Mouse (Mus musculus) right cerebral cortex, adult 2 months (tissue): Measurements from ENCODE around the gene Gm9857.

Experiments
- DNase-seq, 2 experiments: peaks; one replicate each; pipeline ENCODE4 v3.0.0; 2021 to 2022; ENCODE audit warnings: low spot score in 2 of 2

Gm9857 gene

DNA sequence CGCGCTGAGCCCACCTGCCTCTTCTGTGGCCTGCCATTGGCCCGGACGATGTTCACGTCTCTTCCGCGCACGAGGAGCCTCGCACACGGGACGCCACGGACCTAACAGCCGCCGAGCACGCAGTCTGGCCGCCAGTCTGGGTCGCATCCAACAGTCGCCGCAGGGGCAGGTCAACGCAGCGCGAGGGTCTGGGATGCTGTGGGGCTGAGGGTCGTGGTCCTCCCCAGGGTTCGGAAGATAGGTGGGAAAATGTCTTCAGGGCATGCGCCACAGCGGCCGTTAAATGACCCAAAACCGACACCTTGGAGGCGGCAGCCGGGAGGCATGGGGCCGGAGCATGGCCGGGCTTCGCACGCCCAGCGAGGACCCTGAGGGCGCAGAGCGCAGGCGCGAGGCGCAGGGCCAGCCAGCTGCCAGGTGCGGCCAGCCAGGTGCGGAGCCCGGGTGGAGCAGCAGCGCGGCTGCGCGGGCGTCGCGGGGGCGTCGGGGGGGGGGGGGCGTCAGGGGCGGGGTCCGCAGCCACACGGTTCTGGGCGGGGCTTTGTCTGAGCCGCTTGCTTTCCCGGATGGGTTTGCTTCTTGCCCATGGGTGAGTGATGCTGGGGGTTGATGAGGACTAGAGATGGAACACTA is at the start of gene Gm9857:
Gene Gm9857, minus strand, starts transcription at position 445 of the 633 bp plus-strand sequence.
- no peak for DNase-seq

DNA sequence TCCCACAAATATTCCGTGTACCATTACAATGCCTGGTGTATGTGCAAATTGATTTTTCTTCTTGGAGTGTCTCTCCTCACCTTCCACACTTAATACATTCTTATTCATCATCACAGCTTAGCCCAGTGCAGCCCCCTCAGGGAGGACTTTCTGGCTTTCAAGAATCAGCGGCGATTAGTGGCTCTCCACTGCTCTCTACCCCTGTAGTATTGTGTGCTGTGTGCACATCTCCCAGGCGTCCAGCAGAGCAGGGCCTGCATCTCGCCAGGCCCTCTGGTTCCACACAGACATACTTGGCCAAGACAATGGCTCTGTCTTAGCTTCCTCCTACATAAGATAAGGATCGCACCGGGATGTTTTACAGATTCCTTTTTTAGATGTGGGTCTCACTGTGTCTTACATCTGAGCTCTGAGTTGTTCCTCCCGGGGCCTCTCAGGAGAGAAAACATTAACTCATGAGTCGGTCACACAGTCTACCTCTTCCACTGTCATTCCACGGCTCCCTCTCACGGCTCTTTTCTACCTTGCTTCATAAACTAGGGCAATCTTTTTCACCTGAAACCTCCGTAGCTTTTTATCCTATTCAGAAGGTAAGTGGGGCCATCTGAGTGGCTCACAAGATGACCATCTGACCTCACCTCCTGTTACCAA is 46.9 kb upstream of the Gm9857 start:
- DNase-seq = no peak

GRCm38 (mm10) chr3:108986534-108986933 is 46.3 kb upstream of the Gm9857 start:
- DNase-seq = no peak

GRCm38 (mm10) chr3:108983989-108984388 is 43.7 kb upstream of the Gm9857 start:
- DNase-seq = no peak

DNA sequence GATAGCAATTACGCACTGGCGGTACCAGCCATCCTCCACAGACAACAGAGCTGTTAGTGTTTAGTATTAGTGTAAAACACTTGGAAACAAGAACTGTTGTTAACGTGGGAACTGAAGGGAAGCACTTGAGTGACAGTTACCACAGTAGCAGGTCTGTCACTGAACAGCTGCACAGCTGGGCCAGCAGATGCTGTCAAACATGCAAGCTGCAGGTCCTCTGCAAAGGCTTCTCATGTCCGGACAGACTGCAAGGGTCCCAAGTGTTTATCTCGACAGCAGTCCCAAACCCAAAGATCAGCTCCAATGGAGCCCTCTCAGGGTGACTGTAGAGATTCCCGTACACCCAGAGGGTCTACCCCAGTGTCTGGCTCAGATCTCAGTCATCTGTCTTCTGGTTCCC is 41.7 kb upstream of the Gm9857 start:
- DNase-seq = no peak

DNA sequence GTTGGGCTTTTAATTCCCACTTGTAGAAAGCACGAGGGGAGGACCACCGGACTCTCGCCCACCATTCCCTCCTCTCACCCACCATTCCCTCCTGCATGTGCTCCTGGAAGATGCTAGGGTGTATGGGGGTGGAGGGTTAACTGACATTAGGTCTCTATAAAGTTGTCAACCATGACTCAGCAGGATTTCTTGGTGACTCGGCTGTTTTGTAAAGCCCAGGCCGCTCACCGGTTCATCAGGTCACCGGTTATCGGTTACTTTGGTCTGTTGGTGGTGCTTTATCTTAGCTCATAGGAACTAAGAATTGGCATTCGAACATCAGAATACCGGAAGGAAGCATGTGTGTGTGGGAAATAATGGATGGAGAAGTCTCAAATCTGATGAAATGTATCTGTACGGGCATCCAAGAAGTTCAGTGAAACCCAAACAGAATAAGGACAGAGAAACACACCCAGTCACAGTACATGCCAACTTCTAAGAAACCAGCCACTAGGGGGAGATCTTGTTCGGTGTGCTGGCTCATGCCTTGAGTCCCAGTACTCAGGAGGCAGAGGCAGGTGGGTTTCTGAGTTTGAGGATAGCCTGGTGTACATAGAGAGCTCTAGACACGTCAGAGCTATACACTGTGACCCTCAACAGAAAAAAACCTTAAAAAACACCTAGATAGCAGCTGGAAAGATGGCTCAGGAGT is 37.2 kb upstream of the Gm9857 start:
- no peak for DNase-seq

DNA sequence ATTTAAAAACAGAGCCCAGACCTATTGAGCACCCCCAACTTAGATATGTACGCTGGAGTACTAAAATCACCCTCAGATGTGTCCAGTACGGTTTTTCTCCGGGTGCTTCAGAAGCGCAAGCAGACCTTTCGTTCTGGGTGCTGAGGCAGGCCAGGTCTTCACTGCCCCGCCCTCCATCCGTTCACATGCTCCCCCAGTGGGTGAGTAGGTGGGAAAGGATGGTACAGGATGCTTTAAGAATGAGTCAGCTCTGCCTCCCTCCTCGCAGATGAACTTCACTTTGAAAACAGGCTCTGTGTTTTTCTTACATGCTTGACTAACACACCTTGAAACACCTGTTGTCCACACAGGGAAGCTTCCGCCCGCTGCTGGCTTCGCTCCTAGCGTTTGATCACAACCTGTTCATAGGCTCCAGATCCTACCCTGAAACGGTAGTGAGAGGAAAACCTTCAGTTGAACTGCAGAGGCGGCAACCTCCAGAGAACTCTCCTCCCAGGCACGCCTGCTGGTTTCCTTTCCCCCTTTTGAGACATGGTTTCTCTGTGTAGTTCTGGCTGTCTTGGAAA is 34.8 kb upstream of the Gm9857 start:
- peak in 1 of 2 experiments; percentile 29 for DNase-seq

DNA sequence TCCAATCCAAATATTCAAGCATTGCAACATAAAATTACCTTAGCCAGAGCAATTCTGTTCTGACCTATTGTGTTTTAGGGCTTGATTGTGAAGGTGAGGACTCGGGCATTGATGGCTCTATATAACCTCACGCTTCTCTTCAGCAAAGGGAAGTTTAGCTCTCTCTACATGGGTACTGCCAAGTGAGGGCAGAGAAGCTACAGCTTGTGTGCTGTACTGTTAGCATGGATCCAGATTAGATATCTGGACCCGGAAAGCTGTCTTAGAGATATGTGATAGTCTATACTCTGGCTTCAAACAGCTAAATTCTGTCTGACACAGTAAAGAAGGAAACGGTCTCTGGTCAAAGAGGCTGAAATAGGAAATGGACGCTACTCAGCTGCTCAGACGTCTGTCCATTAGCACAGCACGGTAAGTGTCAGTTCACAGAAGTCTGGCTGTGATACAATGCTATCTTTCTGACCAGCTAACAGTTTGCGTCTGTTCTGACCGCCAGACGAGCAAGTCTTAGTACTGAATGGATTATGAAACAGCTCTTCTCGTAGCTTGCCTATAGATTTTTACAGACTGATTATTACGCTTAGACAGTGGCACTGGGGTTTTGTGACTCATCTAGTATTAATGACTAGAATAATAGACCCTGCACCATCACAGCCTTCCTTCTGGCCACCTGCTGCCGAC is 33.9 kb upstream of the Gm9857 start:
- no peak for DNase-seq

DNA sequence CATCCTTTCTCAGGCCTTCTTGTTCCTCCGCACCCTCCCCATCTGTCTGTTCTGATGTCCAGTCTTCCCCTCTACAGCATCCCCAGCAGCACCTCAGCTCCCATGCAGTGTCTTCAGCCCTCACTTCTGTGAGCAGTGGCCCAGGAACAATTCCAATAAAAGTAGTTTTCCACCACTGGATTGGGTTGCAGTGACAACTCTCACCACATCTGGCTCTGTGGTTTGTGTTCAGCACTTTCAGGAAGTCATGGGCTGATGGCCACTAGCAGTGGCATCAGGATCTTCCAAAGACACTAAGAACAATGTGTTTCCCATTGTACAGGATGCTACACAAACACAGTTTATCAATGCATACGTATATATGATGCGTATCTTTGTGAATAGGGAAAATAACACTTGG is 25.8 kb upstream of the Gm9857 start:
- DNase-seq = no peak

DNA sequence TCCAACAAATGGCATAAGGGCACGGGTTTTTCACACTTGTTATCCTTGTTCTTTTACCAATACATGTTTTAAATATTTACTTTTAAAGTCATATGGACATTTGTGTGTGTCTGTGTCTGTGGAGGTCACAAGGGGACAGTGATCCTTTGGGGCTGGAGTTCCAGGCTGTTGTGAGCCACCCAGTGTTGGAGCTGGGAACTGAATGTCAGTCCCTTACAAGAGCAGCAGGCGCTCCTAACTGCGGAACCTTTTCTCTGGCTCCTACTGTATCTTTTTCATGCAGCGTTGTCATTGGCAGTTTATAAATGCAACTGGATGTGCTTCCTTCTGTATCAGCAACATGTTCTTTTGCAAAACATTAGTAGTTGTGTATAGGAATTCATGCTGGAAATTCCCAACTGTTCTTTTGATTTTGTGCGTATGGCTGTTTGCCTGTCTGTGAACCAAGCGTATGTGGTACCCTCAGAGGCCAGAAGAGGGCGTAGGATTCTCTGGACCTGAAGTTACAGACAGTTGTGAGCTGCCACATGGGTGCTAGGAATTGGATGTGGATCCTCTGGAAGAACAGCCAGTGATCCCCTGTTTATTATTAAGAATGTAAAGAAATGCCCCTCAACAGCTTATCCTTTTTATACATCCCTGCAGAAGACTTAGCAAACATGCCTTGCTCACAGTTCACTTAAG is 24.3 kb upstream of the Gm9857 start:
- no peak for DNase-seq

- no peak for DNase-seq
Observed at GRCm38 (mm10) chr3:108963776-108964175, 23.5 kb upstream of the Gm9857 start.

DNA sequence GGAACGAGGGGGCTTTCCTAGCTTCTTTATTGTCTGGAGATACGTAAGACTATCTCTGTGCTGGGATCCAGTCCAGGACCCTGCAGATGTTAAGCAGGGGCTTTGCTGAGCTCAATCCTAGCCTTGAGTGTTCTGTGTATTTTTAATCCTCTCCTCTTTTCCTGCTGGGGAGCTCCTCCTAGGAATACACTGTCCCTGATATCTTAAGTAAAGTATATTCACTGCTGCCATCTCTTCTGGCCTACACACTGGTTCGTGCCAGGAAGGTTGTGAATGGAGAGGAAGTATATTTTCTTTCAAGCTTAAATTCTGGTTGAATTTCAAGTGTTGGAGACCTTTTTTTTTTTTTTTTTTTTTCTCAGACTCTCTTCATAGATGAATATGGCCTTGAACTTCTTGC is 23.0 kb upstream of the Gm9857 start:
- no peak for DNase-seq

- no peak for DNase-seq
Observed at GRCm38 (mm10) chr3:108961655-108962054, 21.4 kb upstream of the Gm9857 start.

DNA sequence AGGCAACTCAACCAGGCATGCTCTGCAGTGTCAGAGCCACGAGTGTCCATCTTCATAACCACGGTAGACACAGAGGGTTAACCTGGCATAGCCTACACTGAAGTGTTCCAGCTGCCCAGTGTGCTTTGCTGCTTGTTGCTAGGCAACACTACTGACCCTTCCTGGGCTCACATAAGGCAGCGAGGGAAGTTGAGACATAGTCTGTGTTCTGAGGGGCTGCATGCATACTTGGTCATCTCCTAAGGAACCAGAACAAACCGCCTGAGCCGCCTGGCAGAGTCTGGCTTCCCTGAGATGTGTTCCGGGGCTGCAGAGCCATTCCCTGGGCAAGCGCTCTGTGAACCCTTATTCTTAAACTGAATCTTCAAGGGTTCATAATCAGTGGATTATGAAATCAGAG is 21.0 kb upstream of the Gm9857 start:
- DNase-seq = no peak

DNA sequence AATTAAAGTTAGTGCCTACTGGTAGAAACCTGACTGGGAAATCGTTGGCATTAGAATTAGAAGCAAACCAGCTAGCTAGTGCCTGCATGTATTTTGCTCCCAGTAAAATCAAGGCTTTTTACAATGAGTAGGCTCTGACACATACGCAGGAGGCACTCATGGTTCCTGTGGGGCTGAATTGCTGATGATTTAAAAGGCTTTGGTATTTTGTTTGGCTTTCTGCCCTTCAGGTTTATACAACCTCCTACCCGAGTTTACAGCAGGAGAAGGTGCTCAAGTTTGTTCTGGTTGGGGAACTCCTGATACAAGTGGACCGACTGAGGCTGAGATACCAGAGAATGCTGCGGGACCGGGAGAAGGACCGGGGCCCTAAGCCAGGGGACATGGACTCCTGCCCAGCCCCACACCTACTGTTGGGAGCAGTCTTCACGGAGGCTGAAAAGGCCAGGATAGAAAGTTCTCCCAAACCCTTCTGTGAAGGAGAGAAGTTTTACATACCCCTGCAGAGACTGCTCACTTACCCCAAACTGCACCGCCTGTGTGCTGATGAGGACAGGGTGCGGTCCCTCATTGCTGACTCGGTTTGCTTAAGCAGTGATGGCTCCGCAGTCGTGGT is 19.5 kb upstream of the Gm9857 start:
- DNase-seq = no peak

GRCm38 (mm10) chr3:108957976-108958375 is 17.7 kb upstream of the Gm9857 start:
- no peak for DNase-seq

DNA sequence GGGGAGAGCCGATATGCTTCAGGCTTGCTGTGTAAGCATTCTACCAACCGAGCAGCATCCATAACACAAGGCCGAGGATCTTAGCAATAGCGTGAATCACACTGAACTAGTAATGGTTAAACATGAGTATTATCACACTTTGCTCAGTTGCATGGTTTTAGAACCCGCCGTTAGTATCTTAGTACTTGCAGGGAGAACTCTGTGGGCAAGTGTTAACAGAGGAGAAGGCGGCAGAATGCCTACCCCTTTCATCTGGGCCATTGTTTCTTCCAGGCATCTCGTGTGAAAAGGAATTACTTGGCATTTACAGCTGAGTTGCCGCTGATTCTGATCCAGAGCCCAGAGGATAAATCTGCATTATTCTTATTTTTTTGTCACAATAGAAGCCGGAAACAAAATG is 751 bp upstream of the Gm9857 start:
- DNase-seq = no peak

- no peak for DNase-seq
Observed at GRCm38 (mm10) chr3:108939573-108939972, 672 bp downstream of the Gm9857 start, which contains the start of gene Henmt1. Gene Henmt1 (plus strand): TSS chr3:108939873.

DNA sequence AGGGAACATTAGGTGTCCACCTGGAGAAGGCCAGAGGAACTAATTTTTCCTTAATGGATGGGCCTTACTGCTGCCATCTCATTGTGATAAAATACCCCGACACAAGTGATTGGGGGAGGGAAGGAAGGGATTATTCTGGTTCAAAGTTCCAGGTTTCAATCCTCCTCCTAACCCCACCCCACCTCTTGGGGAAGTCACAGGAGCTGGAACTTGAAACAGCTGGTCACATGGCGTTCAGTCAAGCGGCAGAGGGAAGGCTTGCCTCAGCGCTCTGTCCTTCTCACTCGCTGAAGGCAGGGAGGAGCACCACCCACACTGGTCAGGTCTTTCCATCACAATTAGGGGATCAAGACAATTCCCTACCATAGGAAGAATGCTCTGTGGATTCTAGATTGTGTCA is 1.6 kb downstream of the Gm9857 start:
- DNase-seq = no peak

- DNase-seq = no peak
Observed at GRCm38 (mm10) chr3:108933557-108933956, 6.7 kb downstream of the Gm9857 start.

- DNase-seq = no peak
Observed at GRCm38 (mm10) chr3:108926308-108926707, 13.9 kb downstream of the Gm9857 start.
